Mouse (Mus musculus): ENCODE measurements around the gene Mri1.

Gene Mri1

DNA sequence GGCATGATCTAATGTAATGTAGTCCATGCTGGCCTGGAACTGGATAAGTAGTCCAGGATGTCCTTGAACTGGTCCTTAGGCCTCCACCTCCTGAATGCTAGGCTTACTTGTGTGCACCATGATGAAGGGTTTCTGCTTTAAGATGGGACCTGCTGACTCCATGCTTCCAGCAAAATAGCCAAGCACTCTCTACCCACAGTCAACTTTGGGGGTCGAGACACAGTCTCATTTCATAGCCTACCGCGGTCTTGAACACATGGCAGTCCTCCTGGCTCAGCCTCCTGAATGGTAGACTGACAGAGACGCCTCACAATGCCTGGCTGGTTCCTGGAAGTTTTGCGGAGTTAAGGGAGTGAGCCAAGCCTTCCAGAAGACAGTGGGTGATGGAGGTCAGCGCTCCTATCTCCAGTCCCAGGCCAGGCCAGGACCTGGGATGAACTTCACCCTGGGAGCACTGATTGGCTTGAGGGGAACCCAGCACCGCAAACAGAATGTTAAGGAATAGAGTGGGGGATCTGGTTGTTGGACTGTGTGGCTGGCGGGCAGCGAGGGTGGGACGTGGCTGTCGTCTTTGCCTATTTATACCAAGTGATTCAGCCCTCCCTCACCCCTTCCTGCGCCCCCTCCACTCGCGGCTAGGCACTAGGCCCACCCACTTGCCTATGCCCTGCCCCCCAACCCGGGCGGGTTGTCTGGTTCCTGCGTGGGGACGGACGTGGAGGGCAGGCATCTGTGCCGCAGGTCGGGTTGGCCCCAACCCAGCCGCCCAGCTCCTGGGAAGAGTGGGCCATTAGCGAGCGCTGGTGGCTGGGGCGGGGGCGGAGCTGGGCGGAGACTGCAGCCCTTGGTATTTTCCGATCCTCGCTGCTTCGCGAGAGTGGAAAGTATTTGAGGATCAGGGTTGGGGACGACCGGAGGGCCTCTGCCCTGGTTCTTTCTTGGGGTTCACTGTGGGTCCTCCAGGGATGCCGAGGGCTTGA lies 53.9 kb downstream of the Mri1 start:
- DNase-seq (ENCODE audit: low spot score): peak; percentile 66

DNA sequence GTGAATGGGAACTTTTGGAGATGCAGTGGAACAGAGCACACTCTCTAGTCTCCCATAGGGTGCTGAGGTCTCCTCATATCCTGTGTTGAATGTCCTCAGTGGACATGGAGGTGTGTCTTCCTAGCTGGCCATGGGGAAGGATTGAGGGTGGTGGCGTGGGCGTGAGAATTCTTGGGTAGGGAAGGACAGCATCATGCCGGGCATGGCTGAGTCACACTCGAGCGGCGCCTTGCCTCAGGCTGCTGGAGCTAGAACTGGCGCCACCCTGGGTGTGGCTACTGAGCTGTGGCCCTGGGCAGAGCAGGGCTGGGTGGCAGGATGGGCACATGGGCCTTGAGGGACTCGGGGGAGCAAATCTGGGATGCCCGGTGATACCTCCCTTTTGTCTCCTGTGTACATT lies 54.7 kb downstream of the Mri1 start:
- DNase-seq (ENCODE audit: low spot score): peak; percentile 65

DNA sequence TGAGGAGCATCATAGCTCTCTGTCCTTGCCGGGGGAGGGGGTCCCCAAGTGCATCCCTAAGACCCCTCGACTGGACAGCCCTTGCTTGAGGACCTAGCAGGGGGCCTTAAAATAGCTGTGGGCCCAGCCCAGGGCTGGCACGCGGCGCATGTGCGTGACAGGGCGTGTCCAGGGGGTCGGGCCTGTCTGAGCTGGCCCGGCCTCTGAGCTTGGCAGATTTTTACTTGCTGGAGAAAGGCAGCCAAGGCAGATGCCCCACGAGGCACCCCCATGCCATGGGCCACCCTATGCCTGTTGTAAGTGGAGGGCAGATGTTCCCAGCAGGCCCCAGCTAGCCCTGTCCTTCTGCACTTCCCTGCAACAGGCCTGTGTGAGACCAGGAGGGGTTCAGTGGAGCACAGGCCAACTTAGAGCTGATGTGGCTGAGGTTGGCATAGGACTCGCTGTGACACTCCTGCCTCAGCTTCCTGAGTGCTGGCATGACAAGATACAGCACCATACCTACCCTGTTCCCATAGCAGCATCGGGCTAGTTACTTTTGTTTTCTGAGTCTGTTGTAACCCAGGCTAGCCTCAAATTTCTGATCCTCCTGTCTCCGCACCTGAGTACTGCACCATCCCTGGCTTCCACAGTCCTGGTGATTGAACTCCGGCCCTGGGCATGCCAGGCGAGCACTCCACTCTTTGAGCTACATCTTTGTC lies 55.4 kb downstream of the Mri1 start:
- peak; percentile 81 for DNase-seq (ENCODE audit: low spot score)

DNA sequence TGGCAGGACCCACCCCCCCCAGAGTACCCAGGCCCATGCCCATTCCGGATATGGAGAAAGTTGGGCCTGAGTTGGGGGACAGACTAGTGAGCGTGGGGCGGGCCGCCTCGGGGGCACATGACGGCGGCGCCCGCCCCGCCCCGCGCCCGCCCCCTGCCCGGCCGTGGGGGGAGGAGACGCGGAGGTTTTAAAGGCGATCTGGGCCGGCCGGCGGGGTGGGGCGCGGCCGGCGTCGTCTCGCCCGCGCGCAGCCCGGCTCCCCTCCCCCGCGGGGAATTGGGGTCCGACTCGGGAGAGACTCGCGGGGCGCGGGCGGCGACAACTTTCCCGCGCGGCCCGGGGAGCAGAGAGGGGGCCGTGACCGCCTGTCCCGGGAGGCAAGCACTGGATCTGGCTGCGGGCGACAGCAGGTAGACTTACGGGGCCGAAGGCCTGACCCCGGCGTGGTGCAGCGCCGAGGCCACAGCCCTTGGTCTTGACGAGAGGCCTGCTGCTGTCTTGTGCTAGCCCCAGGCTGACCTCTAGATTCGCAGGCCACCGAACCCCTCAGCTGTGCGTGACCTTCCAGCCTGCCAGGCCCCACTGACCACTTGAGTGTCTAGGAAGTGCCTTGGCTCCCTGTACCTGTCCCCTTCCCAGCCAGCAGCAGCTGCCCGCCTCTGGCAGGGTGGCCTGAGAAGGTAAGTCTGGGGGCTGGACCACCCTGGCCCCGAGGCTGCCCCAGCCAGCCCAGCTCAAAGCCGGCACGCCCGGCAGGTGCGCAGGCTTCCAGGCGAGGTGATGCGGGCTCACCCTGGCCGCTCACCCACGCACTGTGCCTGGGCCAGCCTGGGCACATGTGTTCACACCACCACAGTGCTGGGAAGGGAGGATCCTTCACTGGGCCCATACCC lies 56.2 kb downstream of the Mri1 start:
- DNase-seq (ENCODE audit: low spot score): peak; percentile 91

DNA sequence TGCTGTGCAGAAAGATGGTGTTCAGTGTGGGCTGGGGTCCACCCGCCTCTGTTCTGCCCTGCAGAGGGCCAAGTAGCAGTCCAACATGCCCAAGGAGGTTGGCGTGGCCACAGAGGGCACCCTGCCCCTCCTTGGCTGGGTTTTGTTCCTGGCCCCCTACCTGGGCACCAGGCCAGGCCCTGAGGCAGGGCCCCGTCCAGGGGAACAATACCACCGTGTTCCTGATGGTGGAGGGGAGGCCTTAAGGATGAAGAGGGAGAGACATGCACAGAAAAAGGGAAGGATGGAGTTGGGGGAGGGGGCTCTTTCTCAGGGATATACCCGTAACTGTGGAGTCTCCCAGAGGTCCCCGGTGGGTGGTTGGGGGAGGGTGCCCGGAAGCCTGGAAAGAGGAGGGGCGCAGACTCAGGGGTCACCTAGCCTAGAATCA lies 57.0 kb downstream of the Mri1 start:
- DNase-seq (ENCODE audit: low spot score): no peak
